Mouse (Mus musculus) kidney, postnatal 0 days (tissue): ENCODE measurements around the gene Ptma. TPM values are rescaled to one million over a fixed set of nuclear protein-coding genes. Genes with fewer than 3 reads are reported as not detected.

Experiments
- ATAC-seq: fragments of 200-750 bp; cut with Nextera tagmentation; replicated peaks from 2 replicates; pipeline ENCODE4 v1.8.0; 2017; ENCODE audit warnings: low read depth, moderate number of reproducible peaks, moderate TSS enrichment, moderate library complexity; ENCODE audit not compliant: low FRiP score
- DNase-seq: peaks from one replicate; pipeline ENCODE4 v3.0.0-alpha.2; 2016; ENCODE audit warnings: low spot score
- H3K27ac ChIP-seq: fragments of 300-500 bp; sonication (generic); 2 replicates; pipeline ENCODE4 v1.5.1; 2014; ENCODE audit warnings: mild to moderate bottlenecking
- H3K27me3 ChIP-seq: fragments of 300-500 bp; sonication (generic); 2 replicates; pipeline ENCODE4 v1.6.1; 2014; ENCODE audit warnings: low read length, mixed read lengths; ENCODE audit not compliant: insufficient read depth
- H3K36me3 ChIP-seq: fragments of 300-500 bp; sonication (generic); 2 replicates; pipeline ENCODE4 v1.6.1; 2014; ENCODE audit warnings: low read length, mixed read lengths; ENCODE audit not compliant: insufficient read depth
- H3K4me1 ChIP-seq: fragments of 300-500 bp; sonication (generic); replicated peaks from 2 replicates; pipeline ENCODE4 v1.6.1; 2014; ENCODE audit warnings: antibody characterized with exemption, low read length, mixed read lengths; ENCODE audit not compliant: insufficient read depth
- H3K4me2 ChIP-seq: fragments of 300-500 bp; sonication (generic); 2 replicates; pipeline ENCODE4 v1.6.1; 2014; ENCODE audit warnings: mild to moderate bottlenecking, low read length, moderate library complexity, mixed read lengths
- H3K4me3 ChIP-seq: fragments of 300-500 bp; sonication (generic); replicated peaks from 2 replicates; pipeline ENCODE4 v1.5.1; 2014; ENCODE audit warnings: low read depth, low read length
- H3K9ac ChIP-seq: fragments of 300-500 bp; sonication (generic); 2 replicates; pipeline ENCODE4 v1.6.1; 2014; ENCODE audit warnings: low read depth, low read length
- H3K9me3 ChIP-seq: fragments of 300-500 bp; sonication (generic); replicated peaks from 2 replicates; pipeline ENCODE4 v1.6.1; 2016; ENCODE audit warnings: low read length, inconsistent platforms, mixed read lengths
- CTCF ChIP-seq: IDR thresholded peaks from 2 replicates; pipeline ENCODE4 v1.5.1; 2016; ENCODE audit warnings: antibody characterized with exemption, low read depth, mild to moderate bottlenecking, moderate library complexity
- WGBS: fragments of 180-500 bp; shearing (Covaris S2); extraction: QIAGEN DNeasy Blood & Tissue Kit; methylation state at CpG from one replicate; pipeline ENCODE4 v1.1.7; 2014; 5-methylcytosine and 5-hydroxymethylcytosine counted together
- polyA plus RNA-seq: library from polyadenylated mRNA; unstranded; fragments of >200 nt; fragmentation: Nextera tagmentation; extraction: Ambion mirVana; gene quantifications from 2 replicates; pipeline ENCODE4 v1.2.1, GENCODE M21; 2015

Gene Ptma
- polyA plus RNA-seq, 1 experiment from 2014 or later = 2,429 TPM

- Histone ChIP-seq H3K9ac (peak overlapping the region; percentile 99), H3K36me3 (peaks cover 14% of the 10 kb centered on the region), H3K4me2 (peak overlapping the region; percentile 65), H3K27ac (peak overlapping the region; percentile 95), H3K4me1 (peaks cover 18% of the 10 kb centered on the region), H3K27me3 (no peaks in the 10 kb centered on the region), H3K4me3 (peak overlapping the region; percentile 89), H3K9me3 (no peaks in the 10 kb centered on the region)
- ATAC-seq (no peak), DNase-seq (peak; percentile 43)
- WGBS = under 1% methylated on average over 104 of the region's 111 CpGs
- TF ChIP-seq CTCF = no peak
These were observed 468 bp downstream of the Ptma start for GRCm38 (mm10) chr1:86526789-86527598.

GRCm38 (mm10) chr1:86527599-86528486 is 1.3 kb downstream of the Ptma start:
- H3K4me2 ChIP-seq = peak overlapping the region; percentile 65
- H3K27ac ChIP-seq = peak overlapping the region; percentile 95
- DNase-seq = peak; percentile 88
- no peaks in the 10 kb centered on the region for H3K9me3 ChIP-seq
- under 1% methylated on average over 84 of the region's 89 CpGs for WGBS
- H3K4me1 ChIP-seq = peaks cover 18% of the 10 kb centered on the region
- peaks cover 14% of the 10 kb centered on the region for H3K36me3 ChIP-seq
- peak; percentile 84 for TF ChIP-seq CTCF
- H3K27me3 ChIP-seq = no peaks in the 10 kb centered on the region
- ATAC-seq = peak; percentile 29
- peak overlapping the region; percentile 99 for H3K9ac ChIP-seq
- H3K4me3 ChIP-seq = peak overlapping the region; percentile 89

GRCm38 (mm10) chr1:86528571-86529180 is 2.1 kb downstream of the Ptma start:
- under 1% methylated on average over 15 of the region's 15 CpGs for WGBS
- peak; percentile 43; the same call in 1 of the 2 replicates for TF ChIP-seq CTCF
- peak; percentile 79 for DNase-seq

GRCm38 (mm10) chr1:86529590-86529989 is 3.1 kb downstream of the Ptma start:
- Histone ChIP-seq H3K4me1 (peaks cover 15% of the 10 kb centered on the region), H3K27ac (no peak overlapping the region), H3K4me3 (peak overlapping the region; percentile 89), H3K4me2 (peak overlapping the region; percentile 65), H3K9ac (peak overlapping the region; percentile 44; the same call in 1 of the 2 replicates), H3K27me3 (no peaks in the 10 kb centered on the region), H3K36me3 (peaks cover 14% of the 10 kb centered on the region), H3K9me3 (no peaks in the 10 kb centered on the region)
- no peak for DNase-seq
- ATAC-seq = no peak
- TF ChIP-seq CTCF = no peak
- WGBS = 5% methylated on average over 4 of the region's 4 CpGs

More at GRCm38 (mm10) chr1:86528571-86529180, 2.1 kb downstream of the Ptma start:
- Histone ChIP-seq H3K27ac (peak overlapping the region; percentile 95), H3K4me2 (peak overlapping the region; percentile 65), H3K4me3 (peak overlapping the region; percentile 89), H3K36me3 (peaks cover 14% of the 10 kb centered on the region), H3K9me3 (no peaks in the 10 kb centered on the region), H3K9ac (peak overlapping the region; percentile 99), H3K27me3 (no peaks in the 10 kb centered on the region), H3K4me1 (peaks cover 18% of the 10 kb centered on the region)
- ATAC-seq = no peak

- H3K9me3 ChIP-seq = no peaks in the 10 kb centered on the region
- peaks cover 11% of the 10 kb centered on the region for H3K4me1 ChIP-seq
- no peak overlapping the region for H3K9ac ChIP-seq
- H3K27ac ChIP-seq = no peak overlapping the region
- no peak for TF ChIP-seq CTCF
- ATAC-seq (no peak), DNase-seq (peak; percentile 18)
- no peak overlapping the region for H3K4me3 ChIP-seq
- peak overlapping the region; percentile 0; the same call in 1 of the 2 replicates for H3K4me2 ChIP-seq
- no peaks in the 10 kb centered on the region for H3K27me3 ChIP-seq
- WGBS = 18% methylated on average over 4 of the region's 4 CpGs
- H3K36me3 ChIP-seq = peaks cover 14% of the 10 kb centered on the region
These were observed 4.5 kb downstream of the Ptma start for GRCm38 (mm10) chr1:86530871-86531546.
